Mouse (Mus musculus) liver, adult 2 months (tissue): Measurements from ENCODE around the gene Lclat1. TPM values are rescaled to one million over a fixed set of nuclear protein-coding genes. Genes with fewer than 3 reads are reported as not detected.

Experiments used
- DNase-seq: peaks from one replicate; pipeline ENCODE4 v3.0.0-alpha.2; 2011; ENCODE audit warnings: low read depth, low spot score; ENCODE audit errors: extremely low read depth
- H3K27ac ChIP-seq: fragments of 200-500 bp; replicated peaks from 2 replicates; pipeline ENCODE4 v1.5.1; 2012; ENCODE audit warnings: low read depth, mild to moderate bottlenecking, control low read depth, inconsistent platforms, low read length; ENCODE audit not compliant: insufficient read depth
- H3K27me3 ChIP-seq: fragments of 200-500 bp; 2 replicates; pipeline ENCODE4 v1.6.1; 2012; ENCODE audit warnings: mild to moderate bottlenecking, moderate library complexity, low read length, inconsistent platforms; ENCODE audit not compliant: control insufficient read depth, insufficient read depth
- H3K36me3 ChIP-seq: fragments of 200-500 bp; 2 replicates; pipeline ENCODE4 v1.6.1; 2012; ENCODE audit warnings: low read length, inconsistent platforms; ENCODE audit not compliant: control insufficient read depth, insufficient read depth
- H3K4me1 ChIP-seq: fragments of 200-500 bp; 2 replicates; pipeline ENCODE4 v1.6.1; 2011; ENCODE audit warnings: low read length; ENCODE audit not compliant: control insufficient read depth, insufficient read depth
- H3K4me3 ChIP-seq: fragments of 200-500 bp; 2 replicates; pipeline ENCODE4 v1.5.1; 2011; ENCODE audit warnings: low read depth, mild to moderate bottlenecking, control low read depth, low read length, moderate library complexity; ENCODE audit not compliant: insufficient read depth
- H3K79me2 ChIP-seq: fragments of 200-500 bp; 2 replicates; pipeline ENCODE4 v1.6.1; 2012; ENCODE audit warnings: inconsistent platforms, mild to moderate bottlenecking, low read length, moderate library complexity; ENCODE audit not compliant: control insufficient read depth, insufficient read depth
- H3K9ac ChIP-seq: fragments of 200-500 bp; 2 replicates; pipeline ENCODE4 v1.6.1; 2012; ENCODE audit warnings: low read depth, mild to moderate bottlenecking, control low read depth, inconsistent platforms, low read length
- CTCF ChIP-seq: fragments of 200-500 bp; IDR thresholded peaks from 2 replicates; pipeline ENCODE4 v1.5.1; 2011; ENCODE audit warnings: low read depth, low read length, control low read depth
- POLR2A ChIP-seq: fragments of 200-500 bp; IDR thresholded peaks from 2 replicates; pipeline ENCODE4 v1.6.1; 2011; ENCODE audit warnings: low read length, control low read depth; ENCODE audit not compliant: insufficient read depth; ENCODE audit errors: extremely low read depth
- WGBS: fragments of 180-500 bp; shearing (Covaris S2); methylation state at CpG from one replicate; pipeline ENCODE4 v1.1.7; 2018; 5-methylcytosine and 5-hydroxymethylcytosine counted together
- polyA plus RNA-seq: library from polyadenylated mRNA; depleted of rRNA; stranded (reverse); fragments of >200 nt; gene quantifications from 2 replicates; pipeline ENCODE4 v1.2.3, GENCODE M21; 2012
- total RNA-seq: library from RNA; depleted of rRNA; stranded (reverse); fragments of >200 nt; gene quantifications from 2 replicates; pipeline ENCODE4 v1.2.3, GENCODE M21; 2014

Gene Lclat1
- total and polyA plus RNA-seq, 2 experiments, result 12.3 to 24.1 TPM

DNA sequence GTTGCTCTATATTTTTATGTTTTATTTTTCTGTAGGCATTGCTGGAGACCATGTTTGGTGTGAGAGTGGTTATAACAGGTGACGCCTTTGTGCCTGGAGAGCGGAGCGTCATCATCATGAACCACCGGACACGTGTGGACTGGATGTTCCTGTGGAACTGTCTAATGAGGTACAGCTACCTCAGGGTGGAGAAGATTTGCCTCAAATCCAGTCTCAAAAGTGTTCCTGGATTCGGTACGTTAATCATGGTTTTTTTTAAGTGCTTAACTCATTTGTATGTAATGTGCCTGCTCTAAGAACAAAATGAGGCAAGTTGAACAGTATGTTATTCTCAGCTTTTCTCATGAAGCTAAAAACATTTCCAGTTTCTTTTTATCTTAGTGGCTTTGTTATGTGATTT lies 61.7 kb downstream of the Lclat1 start:
- peaks cover 3% of the 10 kb centered on the region for H3K36me3 ChIP-seq
- H3K9ac ChIP-seq, result no peak overlapping the region
- DNase-seq, result no peak
- TF ChIP-seq POLR2A (no peak), CTCF (no peak)
- H3K4me3 ChIP-seq, result no peak overlapping the region
- WGBS, result 94% methylated on average over 7 of the region's 7 CpGs
- H3K79me2 ChIP-seq, result no peaks in the 10 kb centered on the region
- H3K27ac ChIP-seq, result no peak overlapping the region
- H3K27me3 ChIP-seq, result no peaks in the 10 kb centered on the region
- H3K4me1 ChIP-seq, result no peaks in the 10 kb centered on the region

DNA sequence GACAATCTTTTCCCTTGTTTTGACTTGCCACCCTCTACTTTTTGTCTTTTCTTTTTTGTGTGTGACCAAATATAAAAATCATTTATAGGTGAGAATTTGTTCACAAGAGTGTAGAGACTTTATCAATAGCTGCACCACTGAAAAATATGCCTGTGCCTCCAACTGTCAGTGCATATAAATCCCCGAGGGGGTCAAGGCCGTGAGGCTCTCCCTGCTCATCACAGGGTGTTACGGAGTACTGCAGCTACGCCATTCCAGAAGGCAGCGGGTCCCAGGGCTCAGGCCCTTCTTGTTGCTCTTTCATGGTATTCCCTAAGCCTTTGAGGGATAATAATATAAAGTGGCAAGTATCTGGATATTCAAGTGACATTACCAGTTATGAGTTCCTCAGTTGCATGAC lies 62.4 kb downstream of the Lclat1 start:
- no peak for DNase-seq
- Histone ChIP-seq H3K4me3 (no peak overlapping the region), H3K9ac (no peak overlapping the region), H3K79me2 (no peaks in the 10 kb centered on the region; the same call in 1 of the 2 replicates), H3K27ac (no peak overlapping the region), H3K4me1 (no peaks in the 10 kb centered on the region), H3K27me3 (no peaks in the 10 kb centered on the region), H3K36me3 (peaks cover 3% of the 10 kb centered on the region)
- WGBS, result 97% methylated on average over 5 of the region's 5 CpGs
- TF ChIP-seq POLR2A (no peak), CTCF (no peak)

DNA sequence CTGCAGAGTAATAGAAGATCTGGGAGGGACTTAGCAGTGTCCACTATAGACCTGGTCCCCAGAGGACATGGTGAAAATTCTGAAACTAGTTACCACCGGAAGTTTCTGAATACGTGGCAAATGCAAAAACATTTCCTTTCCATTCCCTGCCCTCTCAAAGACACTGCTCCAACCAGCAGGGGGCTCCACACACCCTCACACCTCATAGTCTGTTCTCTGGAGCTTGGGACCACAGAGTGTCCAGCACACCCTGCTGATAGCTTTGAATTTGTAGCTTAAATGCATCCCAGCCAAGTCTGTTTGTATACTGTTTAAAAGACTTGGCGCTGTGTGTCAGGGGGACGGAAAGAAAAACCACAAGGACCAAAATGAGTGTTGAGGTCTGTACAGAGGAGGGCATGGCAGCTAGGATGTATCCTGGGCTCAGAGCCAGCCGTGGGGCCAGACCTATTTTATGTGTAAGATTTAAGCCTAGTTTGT lies 66.3 kb downstream of the Lclat1 start:
- Histone ChIP-seq H3K79me2 (no peaks in the 10 kb centered on the region; the same call in 1 of the 2 replicates), H3K4me3 (no peak overlapping the region), H3K27me3 (no peaks in the 10 kb centered on the region), H3K9ac (no peak overlapping the region), H3K4me1 (no peaks in the 10 kb centered on the region), H3K36me3 (peaks cover 3% of the 10 kb centered on the region), H3K27ac (no peak overlapping the region)
- WGBS, result 70% methylated on average over 5 of the region's 5 CpGs
- peak; percentile 51 for DNase-seq
- TF ChIP-seq POLR2A (no peak), CTCF (peak; percentile 79)

DNA sequence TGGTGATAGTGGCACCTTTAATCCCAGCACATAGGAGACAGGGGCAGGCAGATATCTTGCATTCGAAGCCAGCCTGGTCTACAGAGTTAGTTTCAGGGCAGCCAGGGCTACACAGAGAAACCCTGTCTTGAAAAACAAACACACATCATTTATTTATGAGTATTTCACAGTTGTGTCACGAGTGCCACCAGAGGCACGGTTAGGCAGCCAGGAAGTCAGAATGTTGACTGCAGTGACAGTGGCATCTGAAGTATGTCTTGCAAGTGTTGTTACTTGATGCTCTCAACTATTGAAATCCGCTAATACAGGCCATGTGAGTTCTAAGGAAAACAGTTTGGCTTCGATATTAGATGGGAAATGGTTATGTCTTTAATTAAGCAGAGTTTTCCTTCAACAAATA lies 67.9 kb downstream of the Lclat1 start:
- no peaks in the 10 kb centered on the region for H3K27me3 ChIP-seq
- no peaks in the 10 kb centered on the region; the same call in 1 of the 2 replicates for H3K79me2 ChIP-seq
- WGBS, result 75% methylated on average over 5 of the region's 5 CpGs
- no peak for TF ChIP-seq POLR2A
- no peak for TF ChIP-seq CTCF
- H3K4me1 ChIP-seq, result no peaks in the 10 kb centered on the region
- H3K27ac ChIP-seq, result no peak overlapping the region
- no peak overlapping the region for H3K9ac ChIP-seq
- DNase-seq, result no peak
- H3K36me3 ChIP-seq, result no peaks in the 10 kb centered on the region; the same call in 1 of the 2 replicates
- H3K4me3 ChIP-seq, result no peak overlapping the region

DNA sequence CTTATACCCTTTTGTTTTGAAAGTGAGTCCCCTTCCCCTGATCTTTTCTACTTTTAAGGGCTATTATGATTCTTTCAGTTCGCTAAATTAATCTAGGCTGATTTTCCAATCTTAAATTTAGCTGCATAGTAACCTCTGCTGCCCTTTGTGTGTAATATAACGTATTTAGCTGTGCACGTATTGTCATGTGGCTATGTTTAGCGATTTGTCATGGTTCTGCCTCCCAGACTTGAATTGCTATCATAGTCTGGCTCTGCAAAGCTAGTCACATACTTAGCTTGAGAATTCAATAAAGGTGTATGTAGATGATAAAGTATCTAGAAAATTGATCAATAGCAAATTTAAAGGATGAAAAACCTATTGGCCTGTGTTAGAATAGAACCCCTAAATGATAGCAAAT lies 69.3 kb downstream of the Lclat1 start:
- no peaks in the 10 kb centered on the region; the same call in 1 of the 2 replicates for H3K79me2 ChIP-seq
- 91% methylated on average over 4 of the region's 4 CpGs for WGBS
- H3K9ac ChIP-seq, result no peak overlapping the region
- no peaks in the 10 kb centered on the region for H3K4me1 ChIP-seq
- no peaks in the 10 kb centered on the region for H3K27me3 ChIP-seq
- TF ChIP-seq POLR2A, result no peak
- no peak for TF ChIP-seq CTCF
- DNase-seq, result no peak
- H3K4me3 ChIP-seq, result no peak overlapping the region
- H3K27ac ChIP-seq, result no peak overlapping the region
- H3K36me3 ChIP-seq, result no peaks in the 10 kb centered on the region; the same call in 1 of the 2 replicates

DNA sequence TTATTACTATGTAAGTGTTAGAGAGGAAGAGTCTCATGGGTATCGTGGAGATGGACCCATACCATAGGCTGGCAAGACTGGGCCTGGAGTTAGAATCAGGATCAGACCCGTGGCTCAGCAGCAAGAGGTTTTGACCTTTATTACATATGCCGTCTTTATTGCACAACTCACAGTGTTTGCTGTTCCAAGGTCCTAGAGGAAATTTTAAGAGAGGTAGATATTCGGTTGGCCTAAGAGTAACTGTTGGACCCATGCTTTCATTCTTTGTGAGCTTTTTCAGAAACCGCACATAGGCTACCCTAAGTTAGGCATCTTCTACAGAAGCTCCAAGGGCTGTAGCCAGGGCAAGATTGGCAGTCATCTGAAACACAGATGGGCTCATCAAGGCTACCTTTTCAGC lies 79.1 kb downstream of the Lclat1 start:
- DNase-seq, result peak; percentile 97
- TF ChIP-seq CTCF (no peak), POLR2A (no peak)
- no peak overlapping the region for H3K9ac ChIP-seq
- no peaks in the 10 kb centered on the region for H3K79me2 ChIP-seq
- peaks cover 16% of the 10 kb centered on the region for H3K4me1 ChIP-seq
- no peak overlapping the region for H3K4me3 ChIP-seq
- peak overlapping the region; percentile 93 for H3K27ac ChIP-seq
- 31% methylated on average over 5 of the region's 5 CpGs for WGBS
- H3K27me3 ChIP-seq, result no peaks in the 10 kb centered on the region
- H3K36me3 ChIP-seq, result no peaks in the 10 kb centered on the region
